Mouse (Mus musculus): Measurements from ENCODE around the gene Gm28042. TPM values are rescaled to one million over a fixed set of nuclear protein-coding genes. Genes with fewer than 3 reads are reported as not detected.

The Gm28042 gene
- 2.0 and 2.4 TPM in 2 replicates for polyA plus RNA-seq (2012; rRNA removed)

DNA sequence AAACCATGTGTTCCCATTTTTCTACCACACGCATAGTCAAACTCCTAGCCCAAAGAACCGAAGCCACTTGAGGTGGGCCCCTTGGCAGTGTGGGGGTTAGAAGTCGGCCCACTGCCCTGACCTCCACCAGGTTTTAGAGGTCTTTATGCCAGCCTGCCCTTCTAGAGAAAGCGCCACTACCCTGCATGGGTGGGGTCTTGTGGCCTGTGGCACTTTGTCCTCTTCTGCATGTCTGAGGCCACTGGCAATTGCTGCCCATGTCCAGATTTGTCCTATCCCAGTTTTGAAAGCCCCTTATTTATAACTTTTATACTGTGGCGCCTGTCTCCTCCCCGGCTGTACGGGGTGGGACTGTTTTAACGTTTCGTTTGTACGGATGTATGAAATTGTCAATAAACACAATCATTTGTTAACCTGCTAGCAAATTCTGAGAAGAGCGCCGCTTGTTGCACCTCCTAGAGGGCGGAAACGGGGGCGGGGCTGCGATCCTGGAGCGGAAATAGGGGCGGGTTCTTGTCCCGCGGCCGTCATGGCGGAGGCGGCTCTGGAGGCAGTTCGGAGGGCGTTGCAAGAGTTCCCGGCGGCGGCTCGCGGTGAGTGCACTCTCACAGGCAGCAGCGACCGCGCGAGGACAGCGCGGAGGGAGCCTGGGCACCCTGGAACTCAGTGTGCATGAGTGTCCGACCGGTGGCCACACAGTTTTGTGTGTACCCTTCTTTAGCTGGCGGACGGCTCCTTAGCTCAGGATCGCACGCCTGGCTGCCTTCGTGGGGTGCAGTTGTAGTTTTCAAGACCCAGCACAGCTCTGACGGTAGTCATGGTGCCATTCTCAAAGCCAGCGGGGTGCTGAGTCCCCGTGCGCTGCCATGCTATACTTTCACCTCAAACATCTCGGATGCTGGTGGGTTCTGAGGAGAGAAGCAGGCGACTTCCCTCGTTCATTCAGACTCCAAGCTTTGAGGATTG lies at the start of gene Gm28042, which contains the start of gene Jmjd7:
TSS of gene Gm28042 (plus strand) at position 510 of the 966 bp plus-strand sequence.
TSS of gene Jmjd7 (plus strand) at position 500 of the 966 bp plus-strand sequence.
- Histone ChIP-seq H3K36me3 (ENCODE audit: control insufficient read depth, insufficient read depth, low read length) (no peaks in the 10 kb centered on the region), H3K27me3 (replicated peaks; ENCODE audit: control insufficient read depth, insufficient read depth, low read length) (no peaks in the 10 kb centered on the region), H3K4me3 (ENCODE audit: insufficient read depth, low read depth, low read length) (peak within 1 kb of the TSS; percentile 98), H3K4me1 (ENCODE audit: control insufficient read depth, insufficient read depth, low read length) (peaks cover 10% of the 10 kb centered on the region; the same call in 1 of the 2 replicates), H3K27ac (ENCODE audit: insufficient read depth, low read depth, low read length) (peak within 1 kb of the TSS; percentile 90)
- 5% methylated on average over 50 of the region's 50 CpGs for WGBS
- peak; percentile 94 for DNase-seq
- TF ChIP-seq POLR2A (IDR thresholded peaks at IDR 0.05; ENCODE audit: low read depth, low read length), result peak; percentile 72
- no peak for TF ChIP-seq CTCF (conservative IDR thresholded peaks at IDR 0.05; ENCODE audit: insufficient read depth, insufficient read length, low read depth, low read length)

- H3K36me3 ChIP-seq (ENCODE audit: control insufficient read depth, insufficient read depth, low read length), result no peaks in the 10 kb centered on the region
- 84% methylated on average over 7 of the region's 7 CpGs for WGBS
- DNase-seq, result no peak
- no peaks in the 10 kb centered on the region for H3K27me3 ChIP-seq (replicated peaks; ENCODE audit: control insufficient read depth, insufficient read depth, low read length)
- TF ChIP-seq POLR2A (IDR thresholded peaks at IDR 0.05; ENCODE audit: low read depth, low read length) (no peak), CTCF (conservative IDR thresholded peaks at IDR 0.05; ENCODE audit: insufficient read depth, insufficient read length, low read depth, low read length) (no peak)
- H3K27ac ChIP-seq (ENCODE audit: insufficient read depth, low read depth, low read length), result no peak overlapping the region
- no peak overlapping the region for H3K4me3 ChIP-seq (ENCODE audit: insufficient read depth, low read depth, low read length)
- no peaks in the 10 kb centered on the region; the same call in 1 of the 2 replicates for H3K4me1 ChIP-seq (ENCODE audit: control insufficient read depth, insufficient read depth, low read length)
Observed at GRCm38 (mm10) chr2:119980343-119980986, 46.8 kb upstream of the Gm28042 start.

DNA sequence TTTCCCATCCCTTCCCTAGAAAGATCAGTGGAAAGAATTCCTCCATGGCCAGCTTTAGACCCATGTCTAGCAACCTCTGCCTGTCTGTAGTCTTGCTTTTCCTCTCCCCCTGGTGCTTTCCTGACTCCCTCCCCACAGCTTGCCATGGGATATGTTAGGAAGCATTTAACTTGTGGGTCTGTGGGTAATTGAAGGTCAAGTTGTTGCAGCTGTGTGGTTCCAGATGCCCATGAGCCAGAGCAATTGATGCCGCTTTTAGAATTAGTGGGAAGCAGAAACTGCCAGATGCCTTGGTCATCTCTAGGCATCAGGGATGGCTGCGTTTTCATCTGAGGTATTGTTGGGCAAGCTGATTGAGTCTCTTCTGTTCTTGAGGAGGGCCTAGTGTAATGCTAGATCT lies 45.7 kb upstream of the Gm28042 start:
- Histone ChIP-seq H3K27me3 (replicated peaks; ENCODE audit: control insufficient read depth, insufficient read depth, low read length) (no peaks in the 10 kb centered on the region), H3K4me3 (ENCODE audit: insufficient read depth, low read depth, low read length) (no peak overlapping the region), H3K27ac (ENCODE audit: insufficient read depth, low read depth, low read length) (no peak overlapping the region), H3K4me1 (ENCODE audit: control insufficient read depth, insufficient read depth, low read length) (no peaks in the 10 kb centered on the region; the same call in 1 of the 2 replicates), H3K36me3 (ENCODE audit: control insufficient read depth, insufficient read depth, low read length) (no peaks in the 10 kb centered on the region)
- TF ChIP-seq POLR2A (IDR thresholded peaks at IDR 0.05; ENCODE audit: low read depth, low read length) (no peak), CTCF (conservative IDR thresholded peaks at IDR 0.05; ENCODE audit: insufficient read depth, insufficient read length, low read depth, low read length) (no peak)
- 81% methylated on average over 2 of the region's 2 CpGs for whole genome bisulfite sequencing
- no peak for DNase-seq

GRCm38 (mm10) chr2:119985871-119986270 lies 41.4 kb upstream of the Gm28042 start:
- WGBS, result 82% methylated on average over 8 of the region's 8 CpGs
- no peaks in the 10 kb centered on the region for H3K27me3 ChIP-seq (replicated peaks; ENCODE audit: control insufficient read depth, insufficient read depth, low read length)
- no peak for TF ChIP-seq CTCF (conservative IDR thresholded peaks at IDR 0.05; ENCODE audit: insufficient read depth, insufficient read length, low read depth, low read length)
- no peak for TF ChIP-seq POLR2A (IDR thresholded peaks at IDR 0.05; ENCODE audit: low read depth, low read length)
- H3K36me3 ChIP-seq (ENCODE audit: control insufficient read depth, insufficient read depth, low read length), result no peaks in the 10 kb centered on the region
- H3K27ac ChIP-seq (ENCODE audit: insufficient read depth, low read depth, low read length), result no peak overlapping the region
- peaks cover 8% of the 10 kb centered on the region; the same call in 1 of the 2 replicates for H3K4me1 ChIP-seq (ENCODE audit: control insufficient read depth, insufficient read depth, low read length)
- no peak for DNase-seq
- no peak overlapping the region for H3K4me3 ChIP-seq (ENCODE audit: insufficient read depth, low read depth, low read length)

GRCm38 (mm10) chr2:119986369-119986768 lies 40.9 kb upstream of the Gm28042 start:
- no peaks in the 10 kb centered on the region for H3K36me3 ChIP-seq (ENCODE audit: control insufficient read depth, insufficient read depth, low read length)
- peaks cover 8% of the 10 kb centered on the region; the same call in 1 of the 2 replicates for H3K4me1 ChIP-seq (ENCODE audit: control insufficient read depth, insufficient read depth, low read length)
- H3K27ac ChIP-seq (ENCODE audit: insufficient read depth, low read depth, low read length), result no peak overlapping the region
- WGBS, result 82% methylated on average over 6 of the region's 6 CpGs
- DNase-seq, result no peak
- H3K27me3 ChIP-seq (replicated peaks; ENCODE audit: control insufficient read depth, insufficient read depth, low read length), result no peaks in the 10 kb centered on the region
- H3K4me3 ChIP-seq (ENCODE audit: insufficient read depth, low read depth, low read length), result no peak overlapping the region
- TF ChIP-seq POLR2A (IDR thresholded peaks at IDR 0.05; ENCODE audit: low read depth, low read length) (no peak), CTCF (conservative IDR thresholded peaks at IDR 0.05; ENCODE audit: insufficient read depth, insufficient read length, low read depth, low read length) (no peak)

- no peak for DNase-seq
- Histone ChIP-seq H3K27ac (ENCODE audit: insufficient read depth, low read depth, low read length) (no peak overlapping the region), H3K4me3 (ENCODE audit: insufficient read depth, low read depth, low read length) (no peak overlapping the region), H3K36me3 (ENCODE audit: control insufficient read depth, insufficient read depth, low read length) (no peaks in the 10 kb centered on the region), H3K4me1 (ENCODE audit: control insufficient read depth, insufficient read depth, low read length) (peaks cover 8% of the 10 kb centered on the region; the same call in 1 of the 2 replicates), H3K27me3 (replicated peaks; ENCODE audit: control insufficient read depth, insufficient read depth, low read length) (no peaks in the 10 kb centered on the region)
- 97% methylated on average over 2 of the region's 2 CpGs for WGBS
- TF ChIP-seq CTCF (conservative IDR thresholded peaks at IDR 0.05; ENCODE audit: insufficient read depth, insufficient read length, low read depth, low read length), result no peak
- TF ChIP-seq POLR2A (IDR thresholded peaks at IDR 0.05; ENCODE audit: low read depth, low read length), result no peak
Observed at GRCm38 (mm10) chr2:119987441-119987840, 39.9 kb upstream of the Gm28042 start.
